Mouse (Mus musculus) gastrocnemius, adult 2 months (tissue): ENCODE measurements around the gene Gsc2. TPM values are rescaled to one million over a fixed set of nuclear protein-coding genes. Genes with fewer than 3 reads are reported as not detected.

Experiments
- DNase-seq: peaks from one replicate; pipeline ENCODE4 v3.0.0; 2022
- H3K27ac ChIP-seq: fragments of 200-600 bp; 2 replicates; pipeline ENCODE4 v1.8.1; 2022; ENCODE audit warnings: mild to moderate bottlenecking
- H3K4me3 ChIP-seq: fragments of 200-600 bp; 2 replicates; pipeline ENCODE4 v1.8.1; 2022; ENCODE audit warnings: mild to moderate bottlenecking, moderate library complexity
- CTCF ChIP-seq: fragments of 200-600 bp; IDR thresholded peaks from 2 replicates; pipeline ENCODE4 v1.8.1; 2022; ENCODE audit warnings: antibody characterized with exemption, mild to moderate bottlenecking, moderate library complexity
- intact Hi-C: fragments of 180-260 bp; cut with DNase I; formaldehyde crosslinking; loops from one replicate; pipeline ENCODE4 v1.15.1; 2025
- total RNA-seq, 2 experiments: library from RNA; stranded (reverse); gene quantifications; 2 replicates each; pipeline ENCODE4 v1.2.3; 2021

Gsc2 gene
- total RNA-seq, 2 experiments from 2014 or later: not detected

DNA sequence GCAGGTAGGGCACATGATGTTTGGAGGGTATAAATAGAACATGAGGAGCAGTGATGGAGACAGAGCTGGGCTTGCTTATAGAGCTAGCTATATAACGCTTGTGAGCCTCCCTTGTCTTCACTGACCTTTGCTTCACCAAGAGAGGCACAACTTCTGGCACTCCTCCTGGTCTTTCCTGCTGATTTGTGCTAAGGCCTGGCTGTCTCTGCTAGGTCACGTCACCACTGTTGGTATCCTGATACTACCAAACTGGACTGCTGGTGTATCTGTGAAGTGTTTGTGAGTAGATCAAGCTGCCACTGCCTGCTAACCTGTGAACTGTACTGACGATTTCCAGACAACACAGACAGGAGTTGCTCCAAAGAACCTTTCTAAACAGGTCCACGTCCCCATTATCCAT, 39.7 kb downstream of the Gsc2 start:
- intact Hi-C loops: no loop called here
- peak; percentile 51 for DNase-seq
- peak overlapping the region; percentile 31 for H3K27ac ChIP-seq
- H3K4me3 ChIP-seq: no peak overlapping the region
- no peak for TF ChIP-seq CTCF

DNA sequence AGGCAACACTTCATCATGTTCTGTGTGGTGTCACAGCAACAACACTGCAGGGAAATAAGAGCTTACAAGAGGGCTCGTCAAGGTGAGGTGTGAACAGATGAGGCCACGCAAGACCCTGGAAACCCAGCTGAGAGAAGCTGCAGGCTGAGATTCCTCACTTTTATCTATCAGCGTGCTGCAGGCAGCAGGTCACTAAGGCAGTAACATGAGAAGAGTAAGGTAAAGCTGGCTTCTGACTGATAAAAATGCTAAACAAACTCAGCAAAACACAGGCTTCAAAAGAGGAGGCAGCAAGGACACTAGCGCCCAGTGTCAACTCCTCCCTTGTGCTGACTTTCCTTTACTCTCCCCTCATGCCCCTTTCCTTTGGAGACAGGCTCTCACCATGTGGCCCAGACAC, 41.9 kb downstream of the Gsc2 start:
- no peak for TF ChIP-seq CTCF
- Histone ChIP-seq H3K4me3 (no peak overlapping the region), H3K27ac (0 out of 2 replicates have a peak overlapping the region, but pooled peaks have one; percentile 16)
- intact Hi-C loops: no loop called here
- no peak for DNase-seq

DNA sequence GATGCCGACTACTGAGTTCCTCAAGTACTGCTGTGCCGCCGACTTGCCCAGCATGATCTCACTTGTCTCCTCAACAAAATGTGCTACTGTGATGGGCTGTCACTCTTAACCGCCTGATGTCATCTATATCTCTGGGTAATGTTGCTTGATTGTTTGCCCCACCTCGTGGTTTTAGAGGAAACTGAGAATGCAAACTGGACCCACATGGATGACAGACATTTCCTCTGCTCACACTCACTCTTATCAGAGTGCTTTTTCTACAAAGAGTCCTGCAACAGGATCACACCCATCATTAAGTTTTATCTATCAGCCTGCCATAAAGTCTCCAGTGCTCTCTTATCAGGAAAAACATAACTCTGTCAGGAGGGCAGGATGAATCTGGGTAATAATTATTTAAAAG, 43.6 kb downstream of the Gsc2 start:
- intact Hi-C loops: no loop called here
- Histone ChIP-seq H3K4me3 (no peak overlapping the region), H3K27ac (no peak overlapping the region)
- DNase-seq: no peak
- TF ChIP-seq CTCF: no peak

DNA sequence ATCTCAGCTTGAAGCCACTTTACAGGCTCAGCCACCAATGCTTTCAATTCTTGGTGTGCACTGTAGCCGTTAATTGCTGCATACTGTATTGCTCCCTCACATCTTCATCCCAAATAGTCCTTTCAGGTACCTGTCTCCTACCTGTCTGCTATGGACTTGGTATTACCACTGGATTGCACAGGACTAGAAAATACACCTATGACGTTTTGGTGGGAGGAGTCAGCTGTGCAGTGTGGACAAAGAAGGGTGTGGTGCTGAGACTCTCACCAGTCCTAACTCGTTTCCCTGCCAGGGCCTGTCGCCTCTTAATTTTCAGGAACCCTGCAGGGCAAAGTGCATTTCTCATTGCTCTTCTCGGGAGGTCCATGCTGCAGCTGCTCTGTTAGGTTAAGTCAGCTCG, 49.1 kb downstream of the Gsc2 start:
- Histone ChIP-seq H3K27ac (no peak overlapping the region), H3K4me3 (no peak overlapping the region)
- no peak for TF ChIP-seq CTCF
- DNase-seq: no peak
- intact Hi-C loops: no loop called here

DNA sequence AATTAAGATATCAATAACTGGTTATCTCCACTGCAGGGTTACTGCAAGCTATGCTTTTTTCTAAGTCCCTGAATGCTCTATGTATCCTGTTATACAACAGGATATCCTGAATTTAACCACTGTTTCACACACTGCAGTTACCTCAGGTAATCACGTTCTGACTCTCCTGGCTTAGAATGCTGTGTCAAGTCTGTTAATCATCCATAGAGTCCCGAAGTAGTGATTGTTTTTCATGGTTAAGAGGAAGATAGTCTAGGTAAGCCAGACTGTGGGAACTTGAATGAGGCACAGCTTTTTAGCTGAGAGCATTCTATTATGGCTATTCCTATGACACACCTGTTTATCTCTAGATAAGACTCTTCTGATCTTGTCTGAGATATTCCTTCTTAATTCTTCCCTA, 49.6 kb downstream of the Gsc2 start:
- no peak for DNase-seq
- no peak for TF ChIP-seq CTCF
- Histone ChIP-seq H3K4me3 (no peak overlapping the region), H3K27ac (no peak overlapping the region)
- intact Hi-C loops: no loop called here

Other genes starting within 250 kb of the Gsc2 start
- gene Med15, start 182.2 kb downstream of the Gsc2 start, total RNA-seq: 10 to 100 TPM; 20.2 to 20.5 TPM
- gene Klhl22, start 155.4 kb downstream of the Gsc2 start, total RNA-seq: 10 to 100 TPM; 20.5 to 23.6 TPM
- 1 to 10 TPM; 3.6 to 5.2 TPM for gene Scarf2, start 117.8 kb downstream of the Gsc2 start, total RNA-seq
- not detected for gene B830017H08Rik, start 81.9 kb downstream of the Gsc2 start, total RNA-seq
- gene Car15, start 76.7 kb downstream of the Gsc2 start, total RNA-seq: 1 to 10 TPM; 1.3 to 2.1 TPM
- gene Gm20518, start 23.4 kb downstream of the Gsc2 start, total RNA-seq: under 1 TPM; 0.15 to 0.56 TPM
- under 1 TPM; 0.10 to 0.17 TPM for gene Tssk1, start 20.8 kb downstream of the Gsc2 start, total RNA-seq
- gene Dgcr2, start 16.5 kb downstream of the Gsc2 start, total RNA-seq: 10 to 100 TPM; 22.2 to 26.4 TPM
- not detected for gene Tssk2, start 16.4 kb downstream of the Gsc2 start, total RNA-seq
- 1 to 10 TPM; 6.1 to 6.4 TPM for gene Ess2, start 3.7 kb downstream of the Gsc2 start, total RNA-seq
- 1 to 10 TPM; 2.7 to 4.6 TPM for gene Slc25a1, start 13.2 kb upstream of the Gsc2 start, total RNA-seq
- gene Vpreb2, start 65.4 kb upstream of the Gsc2 start, total RNA-seq: not detected
- gene Dgcr6, start 137.8 kb upstream of the Gsc2 start, total RNA-seq: 10 to 100 TPM; 45.5 to 46.2 TPM
- 10 to 100 TPM; 11.0 to 18.9 TPM for gene Prodh, start 175.1 kb upstream of the Gsc2 start, total RNA-seq
- gene Rtn4r, start 212.6 kb upstream of the Gsc2 start, total RNA-seq: not detected